Mouse (Mus musculus) CH12.LX (cell line): ENCODE data around the gene Tm9sf2. TPM values are rescaled to one million over a fixed set of nuclear protein-coding genes. Genes with fewer than 3 reads are reported as not detected.
A peak's percentile ranks its signal among the peaks of the same experiment; 100 is the strongest.

ENCODE experiments used
- DNase-seq: peaks from one replicate; pipeline ENCODE4 v3.0.0-alpha.2; 2013; ENCODE audit errors: extremely low read depth
- H3K27ac ChIP-seq: 2 replicates; pipeline ENCODE4 v1.5.1; 2012; ENCODE audit warnings: low read depth, mild to moderate bottlenecking, control low read depth, moderate library complexity; ENCODE audit not compliant: insufficient read depth
- H3K27me3 ChIP-seq: replicated peaks from 2 replicates; pipeline ENCODE3; 2012; ENCODE audit warnings: inconsistent platforms
- H3K36me3 ChIP-seq, 2 experiments: replicated peaks in 1 of 2; 2 replicates each; pipeline versions ENCODE3 to v1.6.1; 2012; ENCODE audit warnings: inconsistent platforms in 1 of 2, low read length in 1 of 2, mild to moderate bottlenecking in 1 of 2, mixed read lengths in 1 of 2, moderate library complexity in 1 of 2; ENCODE audit not compliant: control insufficient read depth in 1 of 2, insufficient read depth in 1 of 2
- H3K4me1 ChIP-seq, 2 experiments: 2 replicates each; pipeline ENCODE4 v1.6.1; 2012; ENCODE audit warnings: inconsistent platforms in 1 of 2, moderate library complexity in 1 of 2; ENCODE audit not compliant: insufficient read depth in 2 of 2, control insufficient read depth in 1 of 2
- H3K4me2 ChIP-seq: 2 replicates; pipeline ENCODE4 v1.6.1; 2012; ENCODE audit warnings: low read depth, mild to moderate bottlenecking, control low read depth; ENCODE audit not compliant: poor library complexity, insufficient read depth, severe bottlenecking
- H3K4me3 ChIP-seq, 3 experiments: fragments of 150-350 bp in 1 of 3; sonication (generic) in 1 of 3; replicated peaks in 1 of 3; 2 replicates each; pipeline versions ENCODE3 to v1.5.1; 2011 to 2012; ENCODE audit warnings: low read depth in 2 of 3, low read length in 2 of 3, mild to moderate bottlenecking in 2 of 3, moderate library complexity in 2 of 3, control low read depth in 1 of 3, improper control_type of control experiment in 1 of 3, inconsistent platforms in 1 of 3, mixed read lengths in 1 of 3; ENCODE audit not compliant: poor library complexity in 1 of 3
- H3K79me2 ChIP-seq: replicated peaks from 2 replicates; pipeline ENCODE4 v1.6.1; 2012; ENCODE audit warnings: mild to moderate bottlenecking, moderate library complexity; ENCODE audit not compliant: control insufficient read depth, poor library complexity, insufficient read depth, severe bottlenecking; ENCODE audit errors: extremely low read depth
- H3K9ac ChIP-seq: 2 replicates; pipeline ENCODE4 v1.6.1; 2012; ENCODE audit warnings: low read depth, mild to moderate bottlenecking, control low read depth, moderate library complexity; ENCODE audit not compliant: insufficient read depth
- H3K9me3 ChIP-seq: replicated peaks from 2 replicates; pipeline ENCODE3; 2012; ENCODE audit warnings: low read length, inconsistent platforms, mixed read lengths
- BHLHE40 ChIP-seq: IDR thresholded peaks from 2 replicates; pipeline ENCODE4 v1.6.1; 2011; ENCODE audit warnings: mild to moderate bottlenecking, low read depth, low read length, improper control_type of control experiment
- CHD1 ChIP-seq: IDR thresholded peaks from 2 replicates; pipeline ENCODE4 v1.6.1; 2012; ENCODE audit warnings: low read depth, low read length, improper control_type of control experiment, inconsistent platforms
- CHD2 ChIP-seq: IDR thresholded peaks from 2 replicates; pipeline ENCODE4 v1.6.1; 2011; ENCODE audit warnings: low read length, improper control_type of control experiment
- CTCF ChIP-seq, 2 experiments: IDR thresholded peaks in 1 of 2; conservative IDR thresholded peaks in 1 of 2; 2 replicates each; pipeline ENCODE4 v1.5.1; 2011 to 2012; ENCODE audit warnings: low read depth in 2 of 2, low read length in 2 of 2, improper control_type of control experiment in 1 of 2, inconsistent platforms in 1 of 2, mild to moderate bottlenecking in 1 of 2, moderate library complexity in 1 of 2
- E2F4 ChIP-seq: IDR thresholded peaks from 2 replicates; pipeline ENCODE4 v1.6.1; 2011; ENCODE audit warnings: low read depth, low read length, improper control_type of control experiment; ENCODE audit not compliant: insufficient replicate concordance
- ELF1 ChIP-seq: IDR thresholded peaks from 2 replicates; pipeline ENCODE4 v1.6.1; 2014; ENCODE audit warnings: low read depth, mild to moderate bottlenecking, inconsistent platforms, low read length, improper control_type of control experiment
- EP300 ChIP-seq: IDR thresholded peaks from 2 replicates; pipeline ENCODE4 v1.6.1; 2011; ENCODE audit warnings: low read length, improper control_type of control experiment
- ETS1 ChIP-seq: conservative IDR thresholded peaks from 2 replicates; pipeline ENCODE4 v1.6.1; 2012; ENCODE audit warnings: low read depth, mild to moderate bottlenecking, inconsistent platforms, low read length, improper control_type of control experiment, moderate library complexity
- GABPA ChIP-seq: IDR thresholded peaks from 2 replicates; pipeline ENCODE4 v1.6.1; 2012; ENCODE audit warnings: low read depth, low read length, improper control_type of control experiment, inconsistent platforms; ENCODE audit not compliant: insufficient replicate concordance
- HCFC1 ChIP-seq: IDR thresholded peaks from 2 replicates; pipeline ENCODE4 v1.6.1; 2012; ENCODE audit warnings: low read depth, mild to moderate bottlenecking, inconsistent platforms, low read length, improper control_type of control experiment
- IRF4 ChIP-seq: IDR thresholded peaks from 2 replicates; pipeline ENCODE4 v1.6.1; 2014; ENCODE audit warnings: low read depth, mild to moderate bottlenecking, inconsistent platforms, low read length, improper control_type of control experiment
- JUN ChIP-seq: IDR thresholded peaks from 2 replicates; pipeline ENCODE4 v1.6.1; 2011; ENCODE audit warnings: low read depth, mild to moderate bottlenecking, low read length, improper control_type of control experiment, moderate library complexity; ENCODE audit not compliant: insufficient read depth
- JUND ChIP-seq: conservative IDR thresholded peaks from 2 replicates; pipeline ENCODE4 v1.6.1; 2011; ENCODE audit warnings: low read depth, low read length, improper control_type of control experiment
- KAT2A ChIP-seq: IDR thresholded peaks from 2 replicates; pipeline ENCODE4 v1.6.1; 2012; ENCODE audit warnings: low read length, improper control_type of control experiment, inconsistent platforms; ENCODE audit not compliant: insufficient replicate concordance
- MAFK ChIP-seq: IDR thresholded peaks from 2 replicates; pipeline ENCODE4 v1.6.1; 2011; ENCODE audit warnings: low read length, improper control_type of control experiment; ENCODE audit not compliant: insufficient replicate concordance
- MAX ChIP-seq: IDR thresholded peaks from 2 replicates; pipeline ENCODE4 v1.6.1; 2011; ENCODE audit warnings: low read length, improper control_type of control experiment
- MAZ ChIP-seq: IDR thresholded peaks from 2 replicates; pipeline ENCODE4 v1.6.1; 2012; ENCODE audit warnings: low read depth, mild to moderate bottlenecking, inconsistent platforms, low read length, improper control_type of control experiment, moderate library complexity
- MEF2A ChIP-seq: IDR thresholded peaks from 2 replicates; pipeline ENCODE4 v1.6.1; 2014; ENCODE audit warnings: low read depth, mild to moderate bottlenecking, inconsistent platforms, low read length, improper control_type of control experiment, borderline replicate concordance
- MXI1 ChIP-seq: IDR thresholded peaks from 2 replicates; pipeline ENCODE4 v1.6.1; 2011; ENCODE audit warnings: mild to moderate bottlenecking, low read depth, low read length, improper control_type of control experiment
- MYC ChIP-seq: IDR thresholded peaks from 2 replicates; pipeline ENCODE4 v1.6.1; 2011; ENCODE audit warnings: low read depth, mild to moderate bottlenecking, improper control_type of control experiment, low read length
- NELFE ChIP-seq: IDR thresholded peaks from 2 replicates; pipeline ENCODE4 v1.6.1; 2011; ENCODE audit warnings: low read depth, low read length, improper control_type of control experiment
- NRF1 ChIP-seq: IDR thresholded peaks from 2 replicates; pipeline ENCODE4 v1.6.1; 2014; ENCODE audit warnings: low read depth, mild to moderate bottlenecking, inconsistent platforms, low read length, improper control_type of control experiment, moderate library complexity
- PAX5 ChIP-seq: IDR thresholded peaks from 2 replicates; pipeline ENCODE4 v1.6.1; 2012; ENCODE audit warnings: low read length, inconsistent platforms, mixed read lengths
- POLR2A ChIP-seq: IDR thresholded peaks from 2 replicates; pipeline ENCODE4 v1.6.1; 2011; ENCODE audit warnings: low read depth, mild to moderate bottlenecking, improper control_type of control experiment, low read length
- POLR2AphosphoS2 ChIP-seq: IDR thresholded peaks from 2 replicates; pipeline ENCODE4 v1.6.1; 2011; ENCODE audit warnings: low read depth, low read length, improper control_type of control experiment
- RAD21 ChIP-seq: IDR thresholded peaks from 2 replicates; pipeline ENCODE4 v1.6.1; 2011; ENCODE audit warnings: low read depth, mild to moderate bottlenecking, low read length, improper control_type of control experiment, moderate library complexity
- RCOR1 ChIP-seq: conservative IDR thresholded peaks from 2 replicates; pipeline ENCODE4 v1.6.1; 2012; ENCODE audit warnings: low read depth, mild to moderate bottlenecking, inconsistent platforms, low read length, improper control_type of control experiment
- SIN3A ChIP-seq: IDR thresholded peaks from 2 replicates; pipeline ENCODE4 v1.6.1; 2012; ENCODE audit warnings: low read length, improper control_type of control experiment, inconsistent platforms
- SMC3 ChIP-seq: IDR thresholded peaks from 2 replicates; pipeline ENCODE4 v1.6.1; 2011; ENCODE audit warnings: low read depth, low read length, improper control_type of control experiment
- TBP ChIP-seq: conservative IDR thresholded peaks from 2 replicates; pipeline ENCODE4 v1.6.1; 2011; ENCODE audit warnings: low read depth, low read length, improper control_type of control experiment
- TCF12 ChIP-seq: IDR thresholded peaks from 2 replicates; pipeline ENCODE4 v1.6.1; 2014; ENCODE audit warnings: low read depth, mild to moderate bottlenecking, inconsistent platforms, low read length, improper control_type of control experiment
- UBTF ChIP-seq: IDR thresholded peaks from 2 replicates; pipeline ENCODE4 v1.6.1; 2012; ENCODE audit warnings: low read depth, mild to moderate bottlenecking, inconsistent platforms, low read length, improper control_type of control experiment, moderate library complexity
- USF1 ChIP-seq: IDR thresholded peaks from 2 replicates; pipeline ENCODE4 v1.6.1; 2014; ENCODE audit warnings: low read depth, mild to moderate bottlenecking, inconsistent platforms, low read length, improper control_type of control experiment
- USF2 ChIP-seq: conservative IDR thresholded peaks from 2 replicates; pipeline ENCODE4 v1.6.1; 2011; ENCODE audit warnings: low read depth, low read length, improper control_type of control experiment
- ZC3H11A ChIP-seq: IDR thresholded peaks from 2 replicates; pipeline ENCODE4 v1.6.1; 2012; ENCODE audit warnings: low read depth, mild to moderate bottlenecking, inconsistent platforms, low read length, improper control_type of control experiment
- ZKSCAN1 ChIP-seq: IDR thresholded peaks from 2 replicates; pipeline ENCODE4 v1.6.1; 2012; ENCODE audit warnings: low read depth, inconsistent platforms, low read length, improper control_type of control experiment, borderline replicate concordance
- ZMIZ1 ChIP-seq: IDR thresholded peaks from 2 replicates; pipeline ENCODE4 v1.6.1; 2012; ENCODE audit warnings: low read depth, mild to moderate bottlenecking, inconsistent platforms, low read length, improper control_type of control experiment
- ZNF384 ChIP-seq: IDR thresholded peaks from 2 replicates; pipeline ENCODE4 v1.6.1; 2012; ENCODE audit warnings: low read depth, low read length, improper control_type of control experiment, inconsistent platforms
- dilution Hi-C: fragments of 300-500 bp; cut with MboI; formaldehyde crosslinking; loops from 2 replicates; pipeline ENCODE4 v1.14.3; 2020; ENCODE audit warnings: low sequenced_read_pairs; ENCODE audit not compliant: extremely low pct_unique_long_range_greater_than_20kb, extremely low pct_ligation_motif_present
- in situ Hi-C: fragments of 300-500 bp; cut with MboI; formaldehyde crosslinking; loops from 3 replicates; pipeline ENCODE4 v1.14.3; 2019; ENCODE audit warnings: low sequenced_read_pairs, low pct_ligation_motif_present, low pct_unique_long_range_greater_than_20kb, mixed read lengths
- polyA plus RNA-seq: library from polyadenylated mRNA; unstranded; fragments of >175 nt; gene quantifications from 2 replicates; pipeline ENCODE4 v1.2.1, GENCODE M21; 2012; ENCODE audit warnings: low read depth; ENCODE audit not compliant: insufficient read length
- total RNA-seq, 2 experiments: library from RNA; depleted of rRNA; stranded (reverse); fragments of 300-350 nt in 1 of 2; fragments of >200 nt in 1 of 2; gene quantifications; 2 replicates each; pipeline ENCODE4 v1.2.3; 2012 to 2014

Tm9sf2 gene
- total and polyA plus RNA-seq, 3 experiments: 49.2 to 108 (median 85.5) TPM

GRCm38 (mm10) chr14:122075485-122076200 lies 31.2 kb upstream of the Tm9sf2 start:
- dilution Hi-C loops: no loop called here
- no peak for DNase-seq

GRCm38 (mm10) chr14:122077017-122077416 lies 29.8 kb upstream of the Tm9sf2 start:
- Histone ChIP-seq H3K27me3 (no peaks in the 10 kb centered on the region), H3K9me3 (no peaks in the 10 kb centered on the region), H3K4me1 (peaks cover 20 to 69% of the 10 kb centered on the region in 2 experiments), H3K9ac (no peak overlapping the region), H3K4me3 (no peak overlapping the region), H3K4me2 (peak overlapping the region; percentile 57; the same call in 1 of the 2 replicates), H3K79me2 (no peaks in the 10 kb centered on the region), H3K27ac (no peak overlapping the region), H3K36me3 (no peaks in the 10 kb centered on the region)
- dilution Hi-C loops (no loop called here), in situ Hi-C loops (no loop called here)
- DNase-seq: no peak
- TF ChIP-seq ZMIZ1 (no peak), USF1 (no peak), UBTF (no peak), JUND (peak; percentile 37; the same call in 1 of the 2 replicates), MEF2A (no peak), ZKSCAN1 (no peak), MAFK (no peak), IRF4 (peak; percentile 10; the same call in 1 of the 2 replicates), ZC3H11A (no peak), BHLHE40 (peak; percentile 6; the same call in 1 of the 2 replicates), HCFC1 (no peak), TBP (no peak), MAX (no peak), NRF1 (no peak), ZNF384 (no peak), POLR2A (no peak)

More at GRCm38 (mm10) chr14:122075485-122076200, 31.2 kb upstream of the Tm9sf2 start:
- no peaks in the 10 kb centered on the region for H3K9me3 ChIP-seq
- peak overlapping the region; percentile 57 for H3K4me2 ChIP-seq
- no peaks in the 10 kb centered on the region for H3K27me3 ChIP-seq
- H3K27ac ChIP-seq: peak overlapping the region; percentile 59
- in situ Hi-C loops: no loop called here
- TF ChIP-seq NELFE (0 out of 2 replicates have a peak, but pooled peaks have one; percentile 25), TCF12 (0 out of 2 replicates have a peak, but pooled peaks have one; percentile 30), CHD1 (no peak), POLR2A (no peak), KAT2A (no peak), ETS1 (peak; percentile 65), MAX (peak; percentile 49; the same call in 1 of the 2 replicates), E2F4 (no peak), EP300 (peak; percentile 62), RAD21 (no peak), JUN (peak; percentile 55), IRF4 (no peak), CHD2 (0 out of 2 replicates have a peak, but pooled peaks have one; percentile 37), MAFK (peak; percentile 36; the same call in 1 of the 2 replicates), ELF1 (peak; percentile 23; the same call in 1 of the 2 replicates), MYC (peak; percentile 52; the same call in 1 of the 2 replicates), UBTF (no peak), ZMIZ1 (no peak), RCOR1 (no peak), PAX5 (no peak), NRF1 (peak; percentile 19; the same call in 1 of the 2 replicates), MAZ (0 out of 2 replicates have a peak, but pooled peaks have one; percentile 51), ZC3H11A (no peak), ZKSCAN1 (no peak), POLR2AphosphoS2 (no peak), GABPA (no peak), TBP (0 out of 2 replicates have a peak, but pooled peaks have one; percentile 19), SIN3A (peak; percentile 65; the same call in 1 of the 2 replicates), USF1 (peak; percentile 86), HCFC1 (peak; percentile 35; the same call in 1 of the 2 replicates), CTCF (conservative IDR thresholded peaks at IDR 0.05 in 1 of 2, IDR thresholded peaks at IDR 0.05 in 1 of 2; ENCODE audit: low read depth in 2 of 2, low read length in 2 of 2) (no peak), SMC3 (no peak), ZNF384 (no peak), USF2 (peak; percentile 86), BHLHE40 (peak; percentile 76), JUND (peak; percentile 50), MEF2A (peak; percentile 88), MXI1 (0 out of 2 replicates have a peak, but pooled peaks have one; percentile 41)
- H3K79me2 ChIP-seq: no peaks in the 10 kb centered on the region
- no peaks in the 10 kb centered on the region for H3K36me3 ChIP-seq
- H3K4me3 ChIP-seq: no peak overlapping the region
- H3K9ac ChIP-seq: peak overlapping the region; percentile 47
- H3K4me1 ChIP-seq: peaks cover 20 to 79% of the 10 kb centered on the region in 2 experiments
